Mouse (Mus musculus): Measurements from ENCODE around the gene Gm11639.
"Not testable (repeated sequence)": the region's sequence is repeated elsewhere in the genome, so short reads cannot be mapped to it uniquely, and the experiment has no call there.

The Gm11639 gene

DNA sequence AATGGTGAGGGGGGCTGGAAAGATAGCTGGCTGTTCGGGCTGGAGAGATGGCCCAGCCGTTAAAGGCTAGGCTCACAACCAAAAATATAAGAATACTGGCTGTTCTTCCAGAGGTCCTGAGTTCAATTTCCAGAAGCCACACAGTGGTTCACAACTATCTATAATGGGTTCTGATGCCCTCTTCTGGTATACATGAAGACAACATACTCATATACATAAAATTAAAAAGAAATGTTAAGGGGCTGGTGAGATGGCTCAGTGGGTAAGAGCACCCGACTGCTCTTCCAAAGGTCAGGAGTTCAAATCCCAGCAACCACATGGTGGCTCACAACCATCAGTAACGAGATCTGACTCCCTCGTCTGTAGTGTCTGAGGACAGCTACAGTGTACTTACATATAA lies 436.3 kb downstream of the Gm11639 start:
- not testable (repeated sequence) for DNase-seq

GRCm38 (mm10) chr11:105123986-105124385 lies 438.5 kb downstream of the Gm11639 start:
- peak; percentile 68 to 74 for DNase-seq

DNA sequence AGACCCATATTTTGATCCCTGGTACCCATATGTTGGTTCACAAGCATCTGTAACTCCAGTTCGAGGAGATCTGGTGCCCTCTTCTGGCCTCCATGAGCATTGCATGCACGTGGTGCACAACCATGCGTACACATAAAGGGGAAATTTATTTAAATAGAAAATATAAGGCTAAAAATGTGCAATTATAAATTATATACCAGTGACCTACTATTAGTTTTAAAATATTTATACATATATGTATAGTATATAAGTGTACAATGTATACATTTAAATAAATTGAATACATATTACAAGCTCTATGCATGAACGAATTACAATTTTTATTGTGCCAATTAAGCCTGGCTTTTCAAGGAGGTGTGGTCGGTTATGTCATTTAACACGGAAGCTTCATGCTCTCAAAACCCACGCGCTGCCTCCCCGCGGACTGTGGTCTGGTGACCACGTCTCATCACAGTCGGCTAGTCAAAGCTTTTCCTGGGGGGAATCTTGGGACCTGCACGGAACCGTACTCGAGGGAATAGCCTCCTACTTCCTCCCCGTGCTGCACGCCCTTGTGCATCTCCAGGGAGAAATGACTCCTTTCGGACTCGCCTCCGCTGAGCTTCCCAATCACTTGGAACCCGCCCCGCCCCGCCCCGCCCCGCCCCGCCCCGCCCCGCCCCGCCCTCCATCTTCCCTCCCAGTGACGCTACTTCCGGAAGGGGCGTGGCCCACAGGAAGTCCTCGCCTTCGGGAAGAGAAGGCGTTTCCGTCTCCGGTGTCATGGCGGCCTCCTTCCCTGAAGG lies 440.4 kb downstream of the Gm11639 start, which contains the start of gene Mettl2:
Gene Mettl2 (plus strand): TSS at position 691 of the 785 bp plus-strand sequence.
- peak; percentile 93 for DNase-seq

GRCm38 (mm10) chr11:105126520-105127029 lies 441.1 kb downstream of the Gm11639 start:
- no peak for DNase-seq

DNA sequence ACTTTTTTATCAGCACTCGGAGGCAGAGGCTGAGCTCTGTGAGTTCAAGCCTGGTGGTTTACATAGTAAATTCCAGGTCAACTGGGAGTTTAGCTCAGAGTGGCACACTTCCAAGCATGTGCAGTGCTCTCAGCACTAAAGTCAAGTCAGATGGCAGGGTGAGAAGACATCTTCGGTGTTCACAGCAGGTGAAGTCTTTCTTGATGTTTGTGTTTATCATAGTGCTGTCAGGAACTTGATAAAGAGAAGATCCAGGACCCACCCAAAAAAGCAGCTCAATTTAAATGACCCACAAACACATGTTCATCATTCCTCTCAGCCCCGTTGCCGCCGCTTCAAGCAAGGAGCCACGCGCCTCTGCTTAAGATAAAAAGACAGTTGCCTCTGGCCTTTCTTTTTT lies 450.2 kb downstream of the Gm11639 start:
- DNase-seq, result no peak

DNA sequence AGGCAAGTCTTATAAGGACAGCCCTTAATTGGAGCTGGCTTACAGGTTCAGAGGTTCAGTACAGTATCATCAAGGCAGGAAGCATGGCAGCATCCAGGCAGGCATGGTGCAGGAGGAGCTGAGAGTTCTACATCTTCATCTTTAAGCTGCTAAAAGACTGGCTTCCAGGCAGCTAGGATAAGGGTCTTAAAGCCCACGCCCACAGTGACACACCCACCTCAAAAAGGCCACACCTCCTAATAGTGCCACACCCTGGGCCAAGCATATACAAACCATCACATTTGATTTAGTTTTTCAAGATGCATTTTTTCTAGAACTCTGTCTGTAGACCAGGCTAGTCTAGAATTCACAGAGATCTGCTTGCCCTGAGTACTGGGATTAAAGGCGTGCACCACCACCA lies 451.7 kb downstream of the Gm11639 start:
- DNase-seq, result not testable (repeated sequence)

- DNase-seq, result not testable (repeated sequence)
Measured at GRCm38 (mm10) chr11:105140512-105140911, 455.0 kb downstream of the Gm11639 start.

DNA sequence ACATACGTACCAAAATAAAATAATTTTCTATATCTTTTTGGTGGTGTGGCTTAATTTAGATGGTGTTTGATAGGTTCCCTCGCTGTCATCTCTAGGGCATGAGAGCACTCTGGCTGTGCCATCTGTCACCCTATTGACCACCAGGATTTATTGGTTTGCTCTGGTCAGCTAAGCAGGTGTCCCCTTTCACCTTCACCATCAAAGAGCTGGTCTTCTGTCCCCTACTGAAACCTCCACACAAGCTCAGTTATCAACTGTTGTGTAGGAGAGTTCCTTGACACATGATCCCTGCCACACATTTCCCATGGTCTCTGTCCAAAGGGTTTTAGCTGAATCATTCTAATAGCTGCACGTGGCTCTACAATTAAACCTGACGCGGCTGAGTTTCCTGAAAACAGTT lies 455.6 kb downstream of the Gm11639 start:
- no peak for DNase-seq

GRCm38 (mm10) chr11:105143564-105143963 lies 458.1 kb downstream of the Gm11639 start:
- DNase-seq, result no peak

GRCm38 (mm10) chr11:105144084-105144483 lies 458.6 kb downstream of the Gm11639 start:
- DNase-seq, result no peak

- no peak for DNase-seq
Measured at GRCm38 (mm10) chr11:105144508-105145210, 459.2 kb downstream of the Gm11639 start.

DNA sequence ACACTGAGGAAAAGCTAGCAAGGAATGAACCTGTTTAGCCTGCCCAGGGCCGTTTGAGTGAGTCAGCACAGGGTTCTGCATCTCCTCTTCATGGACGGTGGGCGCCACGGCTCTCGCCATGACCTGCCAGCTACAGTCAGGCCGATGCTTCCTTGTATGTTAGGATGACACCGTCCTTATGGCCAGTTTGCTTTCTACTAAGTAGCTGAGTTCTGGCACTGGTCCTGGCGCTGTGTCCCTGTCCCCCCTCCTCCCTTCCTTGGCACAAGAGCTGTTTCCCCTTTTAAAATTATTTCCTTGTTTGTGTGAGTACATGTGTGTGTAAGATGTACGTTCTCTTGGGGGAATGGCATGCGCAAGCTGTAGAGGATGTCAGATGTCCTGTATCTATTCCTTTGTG lies 459.7 kb downstream of the Gm11639 start:
- no peak for DNase-seq

GRCm38 (mm10) chr11:105146593-105146992 lies 461.1 kb downstream of the Gm11639 start, which contains the start of gene Gm10842:
Gene Gm10842 (plus strand): TSS chr11:105146893.
- no peak for DNase-seq

GRCm38 (mm10) chr11:105149353-105149752 lies 463.8 kb downstream of the Gm11639 start:
- DNase-seq, result no peak

DNA sequence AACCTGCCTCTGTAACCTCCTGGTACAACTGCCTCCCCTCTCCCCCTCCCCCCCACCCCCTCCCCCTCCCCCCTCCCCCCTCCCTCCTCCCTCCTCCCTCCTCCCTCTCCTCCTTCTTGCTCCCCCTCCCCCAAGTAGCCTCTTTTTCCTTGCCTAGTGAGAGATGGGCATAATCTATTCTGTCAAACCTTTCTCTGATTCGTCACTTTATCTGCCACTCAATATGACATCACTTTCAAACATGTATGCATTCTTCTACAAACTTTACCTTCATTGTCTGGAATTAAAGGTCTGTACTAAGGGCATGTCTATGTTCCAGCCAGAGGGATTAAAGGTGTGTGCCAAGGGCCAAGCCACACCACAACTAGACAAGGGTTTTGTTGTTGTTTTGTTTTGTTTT lies 464.3 kb downstream of the Gm11639 start:
- peak in 1 of 2 experiments; percentile 16 for DNase-seq

- no peak for DNase-seq
Measured at GRCm38 (mm10) chr11:105150691-105151090, 465.2 kb downstream of the Gm11639 start.

DNA sequence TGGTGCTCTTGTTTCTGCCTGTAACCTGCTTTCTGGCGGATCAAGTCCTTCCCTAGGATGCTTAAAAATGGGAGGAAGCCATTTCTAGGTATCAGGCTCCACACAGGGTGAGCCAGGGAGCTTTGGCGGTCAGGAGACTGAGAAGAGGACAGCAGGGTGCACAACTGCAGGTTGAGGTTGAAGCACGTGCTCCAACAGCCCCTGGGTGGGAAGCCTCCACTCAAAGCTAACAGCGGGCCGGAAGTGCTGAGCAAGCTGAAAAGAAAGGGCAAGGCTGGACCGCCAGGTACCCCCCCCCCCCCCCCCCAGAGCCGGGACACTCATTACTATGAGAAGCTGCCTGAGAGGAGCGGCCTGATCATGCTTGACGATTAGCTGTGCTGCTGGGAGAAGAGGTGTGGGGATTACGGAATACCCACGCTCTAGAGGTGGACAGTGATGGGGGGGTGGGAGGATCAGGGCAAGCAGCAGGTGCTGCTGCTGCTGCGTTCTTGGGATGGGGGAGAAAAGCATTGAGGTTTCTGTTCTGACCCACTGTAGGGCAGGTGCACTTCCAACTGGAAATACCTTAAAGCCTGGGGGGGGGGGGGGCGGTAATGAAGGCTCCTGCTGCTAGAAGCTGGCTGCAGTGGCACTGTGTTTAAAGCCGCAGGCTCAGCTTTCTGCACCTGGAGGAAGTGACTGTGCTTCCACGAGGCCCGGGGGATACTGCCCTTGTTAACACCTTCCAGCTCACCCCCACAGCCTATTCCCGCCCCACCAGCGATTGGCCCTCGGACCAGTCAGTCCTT lies 465.9 kb downstream of the Gm11639 start:
- no peak for DNase-seq

DNA sequence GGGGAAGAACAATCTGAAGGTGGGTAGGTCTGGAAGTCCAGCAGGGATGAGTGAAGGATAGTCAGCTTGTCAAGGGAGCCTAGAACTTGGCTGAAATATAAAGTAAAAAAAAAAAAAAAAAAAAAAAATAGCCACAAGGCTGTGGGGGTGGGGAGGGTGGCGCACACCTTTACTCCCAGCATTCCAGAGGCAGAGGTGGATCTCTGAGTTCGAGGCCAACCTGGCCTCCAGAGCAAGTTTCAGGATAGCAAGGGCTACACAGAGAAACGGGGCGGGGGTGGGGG lies 466.5 kb downstream of the Gm11639 start:
- DNase-seq, result no peak

DNA sequence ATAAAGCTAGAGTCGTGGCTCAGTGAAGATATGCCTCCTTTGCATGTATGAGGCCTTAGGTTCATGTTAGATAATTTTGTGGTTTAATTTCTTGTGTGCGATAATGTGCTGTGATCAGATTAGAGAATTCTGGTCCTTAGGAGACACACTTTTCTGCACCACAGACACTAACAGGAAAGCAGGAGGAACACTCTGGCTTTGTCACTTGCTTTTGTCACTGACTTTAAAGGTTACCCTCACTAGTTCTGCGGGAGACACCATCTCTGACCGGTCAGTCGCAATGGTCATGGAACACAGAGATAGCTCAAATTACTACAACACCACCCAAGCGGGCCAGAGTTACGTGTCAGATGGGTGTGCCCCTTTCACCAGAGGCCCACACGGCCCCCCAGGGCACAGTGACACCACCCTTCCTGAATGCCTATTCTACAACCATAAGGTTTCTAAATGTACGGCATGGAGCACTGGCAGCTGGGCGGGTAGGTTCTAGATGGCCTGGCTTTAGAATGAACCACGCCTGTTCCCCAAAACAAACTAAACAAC lies 466.9 kb downstream of the Gm11639 start:
- DNase-seq, result no peak

DNA sequence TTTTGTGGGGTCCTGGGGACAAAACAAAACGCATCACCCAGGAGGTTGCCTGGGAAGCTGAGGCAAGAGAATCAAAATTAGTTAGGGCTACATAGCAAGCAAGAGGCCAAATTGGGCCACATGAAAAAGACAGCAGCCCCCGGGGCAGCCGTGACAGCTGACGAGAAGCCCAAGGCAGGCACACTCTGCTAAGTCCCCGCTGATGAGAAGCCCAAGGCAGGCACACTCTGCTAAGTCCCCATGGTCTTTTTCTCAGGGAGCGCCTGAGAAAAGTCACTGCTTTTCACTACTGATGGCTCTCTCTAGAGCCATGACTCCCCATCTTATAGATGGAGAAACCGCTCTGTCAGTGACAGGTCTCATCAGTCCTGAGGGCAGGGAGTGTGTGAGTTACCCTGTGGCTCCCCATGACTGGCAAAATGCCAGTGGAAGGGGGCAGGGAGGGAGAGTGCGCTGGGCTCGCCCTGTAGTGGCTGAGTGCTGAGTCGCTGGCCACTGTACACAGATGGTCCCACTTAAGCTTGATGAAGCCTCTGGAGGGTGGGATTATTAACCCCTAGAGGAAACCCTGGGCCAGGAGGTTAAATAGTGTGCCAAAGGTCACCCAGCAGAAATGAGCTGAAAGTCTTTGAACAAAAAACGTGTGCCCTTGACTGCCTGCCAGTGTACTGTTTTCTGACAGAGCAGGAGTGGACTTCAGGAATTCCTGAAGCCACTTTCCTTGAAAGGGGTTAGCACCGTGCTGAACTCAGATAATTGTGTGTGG lies 467.7 kb downstream of the Gm11639 start:
- peak; percentile 65 to 67 for DNase-seq

DNA sequence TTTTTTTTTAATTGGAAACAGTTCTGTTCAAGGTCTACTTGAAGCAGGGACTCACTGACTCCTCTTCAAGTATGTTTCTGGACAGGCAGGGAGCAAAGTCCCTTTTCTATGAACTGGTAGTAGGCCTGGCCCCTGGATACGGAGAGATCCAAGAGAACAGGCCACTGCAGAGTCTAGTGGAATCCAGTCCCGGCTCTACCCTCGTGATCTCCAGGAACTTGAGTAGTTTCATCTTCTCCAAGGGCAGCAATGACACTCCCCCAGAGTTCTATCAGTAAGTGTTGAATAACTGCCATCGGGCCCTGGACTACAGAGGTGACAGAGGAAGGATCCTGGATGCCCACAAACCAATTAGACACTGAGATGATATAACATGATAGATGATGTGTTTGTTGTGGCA lies 470.4 kb downstream of the Gm11639 start:
- no peak for DNase-seq

DNA sequence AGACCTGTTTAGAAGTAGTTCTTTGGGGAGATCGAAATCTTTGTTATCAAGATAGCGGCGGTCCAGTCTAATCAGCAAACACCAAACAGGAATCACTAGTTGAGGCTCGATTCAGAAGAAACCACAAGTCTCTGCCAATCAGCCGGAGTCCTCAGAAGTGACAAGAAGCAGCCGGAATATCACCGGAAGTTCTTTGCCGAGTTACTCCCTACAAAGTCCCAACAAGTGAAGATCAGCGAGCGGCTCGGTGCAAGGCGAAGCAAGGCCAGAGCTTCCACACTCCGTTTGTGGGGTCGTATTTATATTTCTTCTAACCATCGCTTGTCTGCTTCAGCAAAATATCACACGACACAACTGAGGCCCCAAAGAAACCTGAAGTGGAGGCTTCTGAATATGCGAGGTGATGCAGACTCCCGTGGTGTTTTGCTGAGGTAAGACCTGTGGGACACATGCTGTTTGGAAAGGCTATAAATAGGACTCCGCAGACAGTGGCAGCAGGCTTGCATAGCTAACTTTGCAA lies 471.3 kb downstream of the Gm11639 start:
- no peak for DNase-seq
